Mouse (Mus musculus) c-Kit-positive CD71-negative TER-119-negative erythroid progenitor cells, embryonic 14.5 days (primary cell): ENCODE data around the gene Tbc1d24.

Experiments
- DNase-seq: peaks from one replicate; pipeline ENCODE4 v3.0.0-alpha.2; 2013; ENCODE audit warnings: low read depth

The Tbc1d24 gene

DNA sequence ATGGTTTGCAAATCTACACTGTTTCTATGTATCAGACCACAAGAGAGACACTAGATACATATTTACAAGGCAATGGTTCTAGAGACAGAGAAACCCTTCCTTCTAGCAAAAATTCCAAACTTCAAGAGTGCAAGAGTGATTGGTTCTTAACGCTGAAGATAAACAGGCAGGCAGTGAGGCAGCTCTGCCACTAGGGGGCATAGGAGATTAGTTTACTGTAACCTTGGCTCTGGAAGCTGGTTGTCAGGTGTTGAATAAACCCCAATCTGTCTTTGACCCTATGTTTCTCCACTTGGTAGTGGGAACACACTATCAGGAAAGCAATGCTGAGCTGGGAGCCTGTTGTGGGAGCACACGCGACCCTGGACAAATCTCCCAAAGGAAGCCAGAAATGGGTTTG, 31.9 kb downstream of the Tbc1d24 start:
- DNase-seq, result peak; percentile 57

DNA sequence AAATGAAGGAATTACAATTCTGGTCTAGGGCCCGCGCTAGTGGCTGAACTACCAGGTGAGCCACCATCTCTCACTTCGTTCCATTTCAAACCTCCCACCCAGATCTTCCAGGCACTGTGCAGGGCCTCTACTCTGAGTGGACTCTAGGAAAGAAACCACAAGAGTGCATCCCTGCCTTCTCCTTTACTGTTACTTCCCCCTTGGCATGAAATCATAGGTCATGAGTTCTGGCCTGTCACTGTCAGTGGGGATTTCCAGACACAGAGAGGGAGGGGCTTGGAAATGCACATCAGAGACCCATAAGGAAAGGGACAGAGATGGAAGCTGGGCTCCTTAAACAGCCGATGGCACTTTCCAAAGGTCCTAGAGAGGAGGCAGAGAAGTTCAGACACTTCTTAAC, 33.6 kb downstream of the Tbc1d24 start:
- DNase-seq, result no peak

DNA sequence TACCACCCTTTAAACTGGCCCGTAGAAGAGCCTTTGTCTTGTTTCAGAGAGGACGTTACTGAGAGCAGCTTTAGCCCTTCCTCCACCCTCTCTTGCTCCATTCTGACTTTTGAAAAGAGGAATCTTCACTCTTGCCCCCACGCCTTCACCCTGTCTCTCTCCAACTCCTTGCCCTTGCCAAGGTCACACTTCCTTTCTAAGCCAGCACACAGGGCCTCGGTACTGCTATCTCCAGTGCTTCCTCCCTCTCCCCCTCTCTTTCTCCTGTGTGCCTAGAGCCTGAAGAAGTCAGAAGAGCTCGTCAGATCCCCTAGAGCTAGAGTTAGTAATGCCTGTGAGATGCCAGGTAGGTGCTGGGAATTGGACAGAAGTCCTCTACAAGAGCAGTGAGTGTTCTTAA, 34.6 kb downstream of the Tbc1d24 start:
- DNase-seq, result no peak

DNA sequence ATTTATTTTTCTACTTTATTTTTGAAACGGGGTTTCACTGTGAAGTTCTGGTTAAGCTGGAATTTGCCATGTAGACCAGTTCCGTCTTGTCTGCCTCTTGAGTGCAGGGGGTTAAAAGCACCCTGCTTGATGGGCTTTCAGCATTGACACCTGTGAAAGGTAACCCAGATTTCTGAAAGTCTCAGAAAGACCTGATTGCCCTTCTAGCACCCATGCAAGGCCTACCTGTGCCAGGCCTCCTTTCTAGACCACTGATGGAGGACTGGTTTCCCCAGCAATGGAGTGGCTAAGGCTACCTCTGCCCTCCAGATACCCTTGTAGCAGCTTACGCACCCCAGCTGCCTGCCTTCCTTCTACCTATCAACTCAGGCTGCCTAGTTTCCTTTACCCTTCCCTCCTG, 35.2 kb downstream of the Tbc1d24 start:
- no peak for DNase-seq

DNA sequence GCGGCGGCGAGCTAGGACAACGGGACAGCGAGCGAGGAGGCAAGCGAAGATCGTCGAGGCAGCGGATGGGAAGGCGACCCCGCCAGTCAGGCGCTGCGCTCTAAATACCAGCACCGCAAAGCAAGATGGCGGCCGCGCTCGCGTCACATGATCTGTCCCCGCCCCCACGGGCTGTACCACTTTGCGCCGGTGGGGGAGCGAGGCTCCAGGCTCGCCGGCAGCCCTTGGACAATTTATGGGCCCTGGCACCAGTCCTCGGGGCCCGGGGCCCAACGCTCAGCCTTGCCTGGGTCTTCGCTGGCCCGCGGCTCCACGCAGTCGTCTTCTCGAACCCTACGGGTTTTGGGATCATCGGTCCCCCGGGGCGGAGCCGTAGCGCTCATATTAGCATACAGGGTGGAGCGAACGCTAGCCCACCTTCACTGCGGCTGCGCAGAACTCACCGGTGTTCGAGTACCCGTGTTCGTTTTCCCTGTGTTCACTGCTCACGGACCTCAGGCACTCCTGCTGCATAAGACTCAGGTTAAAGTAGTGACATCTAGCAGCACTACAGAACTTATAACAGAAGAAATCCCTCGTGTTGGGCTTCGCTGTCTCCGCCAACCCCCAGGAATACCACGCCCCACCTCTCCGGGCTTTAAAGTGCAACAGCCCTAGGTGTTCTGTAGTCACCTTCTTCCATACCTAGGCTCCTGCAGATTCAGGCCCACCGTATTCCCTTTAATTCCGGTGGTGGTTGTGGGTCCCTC, 35.9 kb downstream of the Tbc1d24 start, which contains the start of gene Atp6v0c:
Gene Atp6v0c (minus strand): TSS at position 386 of the 749 bp plus-strand sequence.
- DNase-seq, result peak; percentile 93

DNA sequence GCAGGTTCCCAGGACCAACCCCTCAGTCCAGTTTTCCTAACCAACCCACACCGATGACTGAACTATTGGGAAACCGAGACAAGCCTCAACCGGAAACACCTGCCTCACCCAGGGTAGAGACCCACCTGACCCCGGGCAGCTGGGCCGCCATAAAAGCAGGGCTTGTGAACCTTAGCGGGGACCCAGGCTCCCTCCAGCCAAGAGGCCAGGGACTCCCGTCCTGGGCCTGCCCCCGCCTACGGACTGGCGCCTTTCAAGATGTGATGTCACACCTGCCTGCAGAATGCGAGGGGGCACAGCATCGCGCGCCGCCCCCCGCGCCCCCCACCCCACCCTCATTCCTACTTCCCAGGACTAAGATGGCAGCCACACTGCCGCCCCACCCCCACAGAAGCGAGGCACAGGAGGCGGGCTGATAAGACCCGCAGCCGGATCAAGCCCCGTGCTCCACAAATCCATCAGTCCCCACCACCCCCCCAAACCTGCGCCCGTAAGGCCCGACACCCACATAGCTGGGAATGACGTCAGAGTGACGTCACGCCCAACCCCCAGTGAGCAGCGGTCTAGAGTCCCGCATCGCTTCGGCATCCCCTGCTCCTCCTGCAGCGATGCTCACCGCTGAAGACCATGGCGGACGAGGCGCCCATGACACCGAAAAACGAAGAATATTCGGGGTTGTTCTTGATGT, 36.6 kb downstream of the Tbc1d24 start:
- peak; percentile 42 for DNase-seq

DNA sequence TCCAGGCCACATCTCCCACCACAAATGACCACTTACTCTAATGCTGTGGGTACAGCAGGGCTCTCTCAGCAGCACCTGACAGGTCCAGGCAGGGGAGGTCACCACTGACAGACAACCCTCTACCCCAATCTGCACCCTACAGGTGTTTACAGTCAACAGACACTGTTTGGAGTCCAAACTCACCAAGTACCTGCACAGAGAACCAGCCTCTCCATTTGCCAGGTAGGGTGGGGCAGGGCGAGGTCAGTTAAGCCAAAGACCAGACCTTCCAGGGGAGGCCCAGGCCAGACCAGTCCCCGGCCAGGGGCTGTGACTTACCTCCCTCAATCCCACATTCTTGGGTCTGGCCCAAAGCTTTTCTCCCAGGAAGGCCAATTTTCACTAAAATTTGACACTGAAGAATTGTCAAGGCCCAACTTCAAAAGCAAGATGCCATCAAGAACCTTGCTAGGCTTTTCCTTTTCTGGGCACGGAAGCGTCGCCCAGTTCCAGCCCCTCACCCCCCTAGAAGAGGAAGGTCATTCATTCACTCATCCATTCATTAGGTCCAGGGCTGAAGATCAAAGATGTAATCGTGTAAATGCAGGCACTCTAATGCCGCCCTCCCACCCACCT, 37.4 kb downstream of the Tbc1d24 start:
- no peak for DNase-seq

DNA sequence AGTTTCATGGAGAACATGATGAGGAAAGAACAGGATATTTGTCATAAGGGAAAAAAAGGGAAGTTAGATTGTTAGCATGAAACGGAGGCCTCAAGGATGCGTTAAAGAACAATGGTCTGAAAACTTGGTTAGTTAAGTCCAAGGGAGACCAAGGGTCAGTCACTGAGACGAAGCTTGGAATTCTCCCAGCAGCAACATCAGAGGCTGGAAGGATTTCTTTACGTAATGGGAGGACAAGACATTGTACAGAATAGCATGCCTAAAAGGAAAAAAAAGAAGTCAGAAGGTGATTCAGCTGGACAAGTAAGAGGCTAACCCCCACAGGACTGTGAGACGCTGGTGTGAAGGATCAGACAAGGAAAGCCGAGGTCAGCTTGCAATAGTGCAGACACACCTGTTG, 38.2 kb downstream of the Tbc1d24 start:
- DNase-seq, result no peak

DNA sequence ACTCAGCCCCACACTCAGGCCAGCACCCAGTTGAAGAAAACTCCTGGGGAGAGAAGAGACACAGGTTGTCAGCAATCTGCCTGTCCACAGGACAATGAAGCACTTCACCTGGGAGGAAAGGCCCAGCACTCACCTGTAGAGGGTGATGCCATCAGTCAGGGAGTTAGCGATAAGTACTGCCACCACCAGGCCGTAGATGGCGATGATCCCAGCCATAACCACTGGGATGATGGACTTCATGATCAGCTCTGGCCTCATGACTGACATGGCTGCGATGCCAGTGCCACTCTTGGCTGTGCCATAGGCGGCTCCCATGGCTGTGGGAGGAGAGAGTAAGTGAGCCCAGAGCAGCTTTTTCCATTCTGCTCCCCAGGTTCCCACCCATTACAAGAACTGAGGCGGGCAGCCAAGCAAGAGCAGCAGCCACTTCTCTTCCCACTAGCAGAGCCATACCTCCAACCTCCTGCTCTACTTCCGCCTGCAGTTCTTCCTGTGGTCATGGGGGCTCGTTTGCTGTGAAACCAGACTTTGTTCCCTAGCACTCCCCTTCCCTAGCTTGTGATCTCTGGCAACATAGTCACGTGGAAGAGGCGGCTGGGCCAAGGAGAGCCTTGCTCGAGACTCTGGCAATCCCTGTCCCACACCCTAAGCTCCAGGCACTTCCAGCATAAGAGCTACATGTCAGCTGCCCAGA, 40.6 kb downstream of the Tbc1d24 start:
- no peak for DNase-seq

DNA sequence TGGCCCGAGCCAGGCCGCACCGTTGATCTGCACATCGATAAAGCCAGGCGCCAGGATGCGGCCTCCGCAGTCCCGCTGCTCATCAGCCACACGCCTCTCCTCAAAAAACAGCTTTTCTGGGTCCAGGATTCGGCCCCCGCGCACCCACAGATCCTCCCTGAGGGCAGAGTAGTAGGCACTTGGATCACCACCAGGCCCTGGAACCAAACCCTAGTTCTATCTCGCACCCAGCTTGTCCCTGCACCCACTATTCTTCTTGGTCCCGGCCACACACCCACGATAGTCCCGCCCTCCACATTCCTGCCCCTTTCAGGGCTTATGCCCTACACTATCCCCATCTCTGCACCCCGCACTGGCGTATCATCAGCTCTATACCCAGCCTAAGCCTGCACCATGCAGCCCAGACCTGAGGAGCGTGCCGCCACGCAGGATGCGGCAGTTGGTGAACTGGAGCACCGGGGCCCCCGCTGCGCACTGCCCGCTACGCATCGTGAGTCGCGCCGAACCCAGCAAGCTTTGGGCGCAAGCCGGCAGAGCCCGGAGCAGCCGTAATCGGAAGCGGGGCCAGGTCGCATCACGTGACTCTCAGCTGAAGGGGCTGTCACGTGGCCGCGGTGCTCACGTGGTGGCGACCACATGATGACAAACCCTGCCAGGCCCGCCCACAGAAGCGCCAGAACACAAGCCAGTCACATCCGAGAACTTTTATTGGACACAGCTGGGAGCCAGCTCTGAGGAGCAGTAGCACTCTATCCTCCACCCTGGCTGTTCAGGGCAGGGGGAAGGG, 42.0 kb downstream of the Tbc1d24 start, which contains the start of gene Amdhd2:
Gene Amdhd2 (minus strand): TSS at position 591 of the 787 bp plus-strand sequence.
- peak; percentile 87 for DNase-seq

DNA sequence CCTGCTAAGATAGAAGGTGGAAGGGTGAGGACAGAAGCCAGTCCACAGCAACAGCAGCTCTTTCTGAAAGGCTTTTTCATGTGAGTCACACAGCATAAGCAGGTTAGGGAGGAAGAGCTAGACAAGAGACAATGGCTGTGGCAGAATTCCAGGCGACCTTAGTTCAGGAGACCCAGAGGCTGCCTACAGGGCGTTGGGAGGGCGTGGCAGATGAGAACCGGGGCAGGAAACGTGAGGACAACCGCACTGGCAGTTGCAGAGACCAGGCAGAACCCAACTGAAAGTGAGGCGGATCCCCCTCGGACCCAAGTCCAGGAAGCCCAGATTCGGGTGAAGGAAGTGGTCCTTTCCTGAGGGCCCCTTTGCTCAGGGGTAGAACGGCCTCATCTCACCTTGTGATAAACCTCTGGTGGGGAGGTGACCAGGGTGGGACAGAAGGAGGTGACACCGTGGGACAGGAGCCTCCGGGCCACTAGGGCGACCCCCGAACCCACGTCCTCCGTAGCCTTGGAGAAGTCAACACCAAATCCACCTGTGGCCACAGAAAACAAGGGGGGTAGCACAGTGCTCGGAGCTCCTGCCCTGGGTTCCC, 42.7 kb downstream of the Tbc1d24 start:
- no peak for DNase-seq

DNA sequence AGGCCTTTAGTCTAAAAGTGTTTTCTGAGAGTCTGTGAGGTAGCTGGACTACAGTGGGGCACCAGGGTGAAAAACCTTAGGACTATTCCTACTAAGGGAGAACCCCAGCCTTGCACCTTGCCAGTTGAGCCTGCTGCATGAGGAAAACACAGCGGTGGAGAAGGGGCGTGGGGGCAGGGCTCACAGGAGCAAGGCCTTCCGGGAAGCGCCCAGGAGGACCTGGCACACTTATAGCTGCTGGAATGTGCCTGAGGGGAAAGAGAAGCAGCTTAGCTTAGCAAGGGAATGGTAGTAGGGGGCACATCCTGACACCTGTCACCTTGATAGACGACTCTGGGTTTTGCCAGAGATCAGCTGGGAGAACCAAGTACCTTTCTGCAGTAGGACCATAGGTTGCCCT, 43.9 kb downstream of the Tbc1d24 start:
- no peak for DNase-seq

DNA sequence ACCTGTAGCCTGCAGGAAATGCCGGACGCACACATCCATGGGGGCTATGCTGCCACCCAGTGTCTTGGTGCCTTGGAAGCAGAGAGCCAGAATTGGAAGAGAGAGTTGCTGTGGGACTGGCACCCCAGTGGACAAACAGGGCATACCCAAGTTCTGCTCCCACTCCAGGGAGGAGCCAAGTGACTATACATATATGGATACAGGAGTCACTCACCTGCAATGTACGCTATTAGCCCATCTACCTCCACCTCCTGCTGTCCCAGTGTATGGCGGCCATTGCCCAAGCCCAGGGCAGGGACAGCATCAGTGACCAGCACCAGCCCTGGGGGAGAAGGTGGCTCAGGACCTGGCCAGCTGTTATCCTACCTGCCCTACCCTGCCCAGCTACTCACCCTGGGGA, 47.8 kb downstream of the Tbc1d24 start:
- DNase-seq, result no peak

DNA sequence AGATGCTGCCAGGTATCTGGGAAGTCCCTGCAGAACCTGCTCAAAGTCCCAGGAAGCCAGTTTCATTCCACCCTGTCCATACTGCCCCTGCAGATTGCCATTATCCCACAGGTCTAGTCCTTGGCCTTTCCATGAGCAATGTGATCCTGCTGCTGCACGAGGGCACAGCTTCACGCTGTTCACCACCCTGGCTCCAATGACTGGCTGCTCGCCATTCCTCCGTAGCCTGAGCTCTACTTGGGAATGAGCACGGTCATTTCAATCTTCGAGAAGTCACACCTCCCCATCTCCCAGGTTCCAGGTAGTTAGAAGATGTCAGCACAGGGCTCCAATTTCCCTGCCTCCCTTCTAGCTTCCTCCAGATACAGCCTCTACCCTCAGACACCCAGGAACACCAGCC, 48.2 kb downstream of the Tbc1d24 start:
- DNase-seq, result no peak

DNA sequence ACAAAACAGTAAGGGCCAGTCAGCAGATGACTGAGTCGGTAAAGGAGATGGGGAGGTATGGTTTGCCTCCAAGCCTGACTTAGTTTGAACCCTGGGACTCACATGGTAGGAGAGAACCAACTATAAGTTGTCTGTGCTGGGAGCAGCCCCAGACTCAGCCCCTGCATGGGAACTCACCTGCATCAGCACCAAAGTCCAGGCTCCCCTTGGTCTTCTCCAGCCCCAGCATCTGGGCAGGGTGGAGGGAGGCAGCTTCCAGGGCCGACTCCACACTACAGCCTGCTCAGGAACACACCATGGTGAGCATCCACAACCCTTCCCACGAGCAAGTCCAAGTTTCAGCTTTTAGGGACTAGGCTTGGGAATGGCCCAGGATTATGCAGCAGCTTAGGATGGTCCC, 49.0 kb downstream of the Tbc1d24 start:
- no peak for DNase-seq

DNA sequence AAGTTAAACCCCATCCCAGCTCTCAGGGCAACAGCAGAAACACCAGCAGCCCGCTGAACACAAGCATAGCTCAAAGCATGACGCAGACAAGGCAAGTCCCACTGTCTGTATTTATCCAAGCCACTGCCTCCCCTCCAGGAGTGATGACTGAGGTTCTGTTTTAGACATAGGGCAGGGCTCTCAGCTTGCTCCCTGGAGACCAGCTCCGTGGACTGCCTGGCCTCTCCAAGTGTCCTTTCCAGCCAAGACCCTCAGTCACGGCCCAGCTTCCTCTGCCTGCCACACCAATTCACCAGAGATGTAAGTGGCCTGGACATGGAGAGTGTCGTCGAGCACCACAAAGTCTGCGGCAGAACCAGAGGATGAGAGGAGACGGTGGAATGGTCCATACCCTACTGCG, 49.6 kb downstream of the Tbc1d24 start:
- no peak for DNase-seq

DNA sequence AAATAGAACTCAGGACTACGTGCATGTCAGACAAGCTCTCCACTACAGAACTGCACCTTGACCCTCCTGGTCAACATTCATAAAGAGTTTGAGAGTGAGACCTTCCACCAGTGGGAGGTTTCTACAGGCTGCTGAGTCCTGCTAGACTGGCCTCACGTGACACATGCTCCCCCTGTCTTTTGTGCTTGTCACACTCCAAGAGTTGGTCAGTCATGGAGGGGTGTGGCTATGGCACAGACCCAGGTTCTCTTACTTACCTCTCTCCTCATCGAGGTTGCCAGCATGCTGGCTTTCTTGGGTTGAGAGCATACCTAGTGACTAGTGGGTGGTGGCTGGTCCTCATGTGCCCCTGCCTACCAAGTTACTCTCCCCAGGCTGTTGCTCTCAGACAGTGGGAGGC, 50.9 kb downstream of the Tbc1d24 start:
- no peak for DNase-seq

DNA sequence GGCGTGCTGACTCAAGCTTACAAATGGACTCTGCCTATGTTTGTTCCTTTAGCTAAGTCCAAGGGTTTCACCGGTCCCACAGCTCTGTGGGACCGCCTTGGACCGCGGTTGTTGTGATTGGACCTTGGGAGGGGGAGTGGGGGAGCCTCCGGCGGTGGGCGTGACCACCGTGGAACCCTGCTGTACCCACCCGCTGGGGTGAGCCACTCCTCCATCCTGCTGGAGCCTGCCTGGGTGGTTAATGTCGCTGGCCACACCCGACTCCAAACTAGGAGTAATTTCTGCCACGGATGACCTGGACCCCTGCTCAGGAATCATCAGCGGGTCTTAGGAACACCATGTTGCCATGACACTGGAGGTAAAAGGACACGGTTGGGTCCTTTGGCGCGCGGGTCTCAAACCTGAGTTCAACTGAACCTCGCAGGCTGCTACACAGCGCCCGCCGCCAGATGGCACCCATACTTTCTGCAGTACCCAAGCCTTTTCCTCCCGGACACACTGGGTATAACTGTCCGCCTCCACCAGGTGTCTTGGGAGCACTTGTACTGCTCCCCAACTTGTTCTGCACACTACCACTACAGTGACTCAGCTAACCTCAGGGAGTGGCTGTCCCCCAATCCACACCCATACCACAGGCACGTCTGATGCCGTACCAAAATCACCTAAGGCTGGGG, 53.3 kb downstream of the Tbc1d24 start:
- DNase-seq, result peak; percentile 81

DNA sequence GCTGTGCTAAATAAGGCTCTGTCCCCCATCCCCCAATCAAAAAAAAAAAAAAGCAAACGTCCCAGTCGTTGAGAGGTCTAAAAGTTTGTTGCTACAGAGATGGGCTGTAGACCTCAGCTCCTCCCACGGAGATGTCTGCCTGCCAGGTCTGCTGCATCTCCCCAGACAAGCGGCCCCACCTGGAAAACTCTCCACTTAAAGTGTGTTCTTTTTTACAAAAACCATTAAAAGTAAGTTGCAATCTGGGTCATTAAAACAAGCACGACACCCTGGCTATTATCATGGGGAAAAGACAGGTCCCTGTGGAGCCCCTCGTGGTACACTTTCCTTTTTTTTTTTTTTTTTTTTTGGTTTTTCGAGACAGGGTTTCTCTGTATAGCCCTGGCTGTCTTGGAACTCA, 54.0 kb downstream of the Tbc1d24 start:
- DNase-seq, result no peak

DNA sequence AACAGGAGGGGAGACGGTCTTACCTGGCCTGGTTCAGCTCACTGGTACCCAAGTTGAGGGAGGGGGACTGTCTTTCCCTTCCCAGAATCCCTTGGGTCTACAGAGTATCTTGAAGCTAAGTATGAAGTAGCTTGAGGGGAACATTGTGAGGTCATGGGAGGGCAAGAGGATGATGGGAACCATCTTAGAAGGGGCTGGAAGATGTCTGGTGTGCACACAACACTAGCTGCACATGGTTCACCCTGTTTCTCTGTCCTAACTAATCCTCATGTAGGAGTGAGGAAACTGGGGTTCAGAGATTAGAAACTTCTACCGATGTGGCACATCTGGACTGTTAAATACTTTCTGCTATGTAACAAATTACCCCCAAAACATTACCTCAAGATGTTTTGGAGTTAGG, 54.5 kb downstream of the Tbc1d24 start, which contains the start of gene Pdpk1:
Gene Pdpk1 (minus strand): TSS at position 101 of the 400 bp plus-strand sequence.
- DNase-seq, result no peak

DNA sequence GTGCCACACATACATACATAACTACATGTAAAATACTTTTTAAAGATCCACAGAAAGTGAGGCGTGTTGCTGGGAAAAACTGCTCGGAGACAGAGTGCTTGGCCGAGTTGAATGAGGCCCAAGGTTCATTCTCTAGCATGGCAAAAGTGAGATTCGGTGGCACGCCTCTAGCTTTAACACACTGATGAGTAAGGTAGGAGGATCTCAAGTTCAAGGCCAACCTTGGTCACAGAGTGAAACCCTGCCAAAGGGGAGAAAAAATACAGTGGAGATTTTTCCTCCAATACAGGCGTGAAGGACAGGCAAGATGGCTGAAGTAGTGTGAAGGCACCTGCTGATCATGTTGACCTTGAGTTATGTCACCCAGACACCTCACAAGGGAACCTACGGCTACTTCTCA, 55.9 kb downstream of the Tbc1d24 start:
- no peak for DNase-seq
